Mouse (Mus musculus) lung, postnatal 0 days (tissue): ENCODE results near the gene Crebrf.

Experiments used
- CTCF ChIP-seq: IDR thresholded peaks from 2 replicates; pipeline ENCODE4 v1.5.1; 2016; ENCODE audit warnings: antibody characterized with exemption, mild to moderate bottlenecking
- EP300 ChIP-seq: IDR thresholded peaks from 2 replicates; pipeline ENCODE4 v1.6.1; 2016; ENCODE audit warnings: antibody characterized with exemption, mild to moderate bottlenecking, control low read depth

- TF ChIP-seq CTCF (no peak), EP300 (no peak)
Measured at GRCm38 (mm10) chr17:26778001-26778400, 62.6 kb downstream of the Crebrf start.
